Mouse (Mus musculus) heart, postnatal 10 days (tissue): ENCODE results near the gene Smtn. TPM values are rescaled to one million over a fixed set of nuclear protein-coding genes. Genes with fewer than 3 reads are reported as not detected.

Experiments
- DNase-seq, 2 experiments: peaks; one replicate each; pipeline ENCODE4 v3.0.0; 2021
- intact Hi-C: fragments of 180-260 bp; cut with DNase I; formaldehyde crosslinking; loops from one replicate; pipeline ENCODE4 v1.15.1; 2025
- total RNA-seq, 2 experiments: library from RNA; stranded (reverse); gene quantifications; 2 replicates each; pipeline ENCODE4 v1.2.3; 2021

The Smtn gene
- total RNA-seq, 2 experiments from 2014 or later = 210 to 215 TPM

DNA sequence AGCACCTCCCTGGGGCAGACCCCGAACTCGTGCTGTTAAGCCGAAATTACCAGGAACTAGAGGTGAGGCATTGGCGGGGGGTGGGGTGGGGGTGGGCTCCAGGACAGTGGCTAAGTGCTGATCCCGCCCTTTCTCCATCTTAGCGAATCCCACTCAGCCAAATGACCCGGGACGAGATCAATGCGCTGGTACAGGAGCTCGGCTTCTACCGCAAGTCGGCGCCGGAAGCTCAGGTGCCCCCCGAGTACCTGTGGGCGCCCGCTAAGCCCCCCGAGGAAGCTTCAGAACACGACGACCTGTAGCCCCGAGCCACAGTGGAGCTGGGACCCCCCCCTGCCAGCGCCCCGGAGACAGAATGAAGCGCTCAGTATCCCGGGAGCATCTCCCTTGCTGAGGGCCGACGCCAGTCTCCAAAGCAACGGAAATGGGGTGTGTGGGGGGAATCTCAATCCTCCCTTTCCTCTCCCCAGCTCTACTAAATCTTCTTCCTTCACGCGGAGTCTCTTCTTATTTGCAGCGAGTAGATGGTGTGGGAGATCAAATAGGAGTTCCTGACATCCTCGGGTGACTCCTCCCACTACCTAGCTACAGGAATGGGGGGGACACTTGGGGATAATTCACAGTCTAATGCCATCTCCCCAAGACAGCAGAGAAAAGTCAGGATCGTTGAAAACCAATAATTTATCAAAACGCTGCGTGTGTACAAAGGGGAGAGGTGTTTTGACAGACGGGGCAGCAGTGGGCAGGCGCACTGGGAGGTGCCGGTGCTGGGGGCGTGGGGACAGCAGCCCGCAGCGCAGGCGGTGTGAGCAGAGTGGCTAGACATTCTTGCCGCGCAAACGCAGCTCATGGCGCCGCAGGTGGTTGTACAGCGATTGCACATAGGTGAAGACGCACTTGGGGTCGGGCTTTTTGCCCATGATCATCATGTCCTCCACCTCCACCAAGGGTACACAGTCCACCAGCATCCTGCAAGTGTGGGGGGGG is 23.3 kb downstream of the Smtn start:
- DNase-seq = peak; percentile 59 to 65
- intact Hi-C loops = no loop called here

GRCm38 (mm10) chr11:3516121-3516520 is 24.3 kb downstream of the Smtn start:
- intact Hi-C loops = no loop called here
- no peak for DNase-seq

GRCm38 (mm10) chr11:3515637-3516036 is 24.8 kb downstream of the Smtn start:
- intact Hi-C loops = no loop called here

DNA sequence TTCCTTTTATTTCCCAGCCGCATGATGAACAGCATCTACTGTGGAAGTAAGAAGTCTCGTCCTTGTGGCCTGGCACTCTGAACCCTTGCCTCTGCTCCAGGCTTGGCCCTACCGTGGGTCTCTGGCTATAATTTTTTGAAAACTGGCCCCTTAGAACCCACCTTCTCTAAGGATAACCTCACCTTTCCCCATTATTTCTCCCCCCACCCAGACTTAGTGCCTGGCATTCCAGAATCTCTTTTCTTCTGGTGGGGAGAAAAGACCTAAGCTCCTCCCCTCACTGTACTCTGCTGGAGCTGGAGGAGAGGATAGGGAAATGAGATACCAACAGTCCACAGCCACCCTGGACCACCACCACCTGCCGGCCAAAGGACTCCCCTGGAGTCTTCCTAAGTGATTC is 25.2 kb downstream of the Smtn start:
- no peak for DNase-seq
- intact Hi-C loops = no loop called here

More at GRCm38 (mm10) chr11:3515637-3516036, 24.8 kb downstream of the Smtn start:
- no peak for DNase-seq

GRCm38 (mm10) chr11:3514529-3515054 is 25.8 kb downstream of the Smtn start, which contains the start of gene Selenom:
Gene Selenom, plus strand, starts transcription at chr11:3514684.
- DNase-seq = peak; percentile 93
- intact Hi-C loops = loop anchor here (1.0 to 5.0 kb wide), 4 partner anchors 42 to 167 kb away; no protein-coding TSS in a partner anchor

DNA sequence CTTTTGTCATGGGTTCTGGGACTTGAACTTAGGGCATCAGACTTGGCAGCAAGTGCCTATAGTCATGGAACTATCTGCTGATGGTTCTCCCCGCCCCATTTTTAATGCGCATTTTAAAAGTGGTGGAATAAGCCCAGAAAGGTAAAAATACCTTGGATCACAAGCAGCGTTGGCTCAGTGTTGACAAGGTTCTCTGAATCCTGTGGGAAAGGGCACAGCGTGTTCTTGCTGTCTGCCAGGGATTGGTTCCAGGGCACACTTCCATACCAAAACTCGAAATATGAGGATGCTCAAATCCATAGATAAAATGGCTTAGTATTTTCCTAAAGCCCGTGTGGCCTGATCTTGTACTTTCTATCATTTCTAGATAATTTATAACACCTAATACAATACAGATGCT is 27.1 kb downstream of the Smtn start:
- intact Hi-C loops = loop anchor here (5.0 kb wide), 3 partner anchors 56 to 166 kb away; no protein-coding TSS in a partner anchor
- no peak for DNase-seq

DNA sequence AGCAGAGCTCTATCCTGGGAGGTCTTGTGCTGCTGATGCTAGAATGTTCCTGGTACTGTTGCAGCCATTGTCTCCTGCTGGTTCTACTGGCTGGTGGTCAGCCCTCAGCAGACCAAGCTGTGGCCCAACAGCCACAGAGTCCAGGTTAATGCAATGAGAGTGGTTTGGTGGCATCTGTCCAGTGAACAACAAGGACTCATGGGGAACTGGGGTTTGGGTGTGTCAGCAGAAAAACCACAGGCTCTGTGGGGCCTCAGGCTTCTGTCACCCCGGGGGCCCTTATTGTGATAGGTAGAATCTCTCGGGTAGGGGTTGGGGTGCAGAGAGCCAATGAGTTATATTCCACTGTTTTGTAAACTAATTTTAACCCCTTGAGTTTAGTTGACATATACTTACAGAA is 30.1 kb downstream of the Smtn start:
- intact Hi-C loops = loop anchor here (5.0 kb wide), 3 partner anchors 53 to 163 kb away; no protein-coding TSS in a partner anchor
- no peak for DNase-seq

GRCm38 (mm10) chr11:3509181-3510085 is 31.0 kb downstream of the Smtn start:
- intact Hi-C loops = loop anchor here (5.0 kb wide), 3 partner anchors 52 to 162 kb away; no protein-coding TSS in a partner anchor
- peak; percentile 58 to 67 for DNase-seq

DNA sequence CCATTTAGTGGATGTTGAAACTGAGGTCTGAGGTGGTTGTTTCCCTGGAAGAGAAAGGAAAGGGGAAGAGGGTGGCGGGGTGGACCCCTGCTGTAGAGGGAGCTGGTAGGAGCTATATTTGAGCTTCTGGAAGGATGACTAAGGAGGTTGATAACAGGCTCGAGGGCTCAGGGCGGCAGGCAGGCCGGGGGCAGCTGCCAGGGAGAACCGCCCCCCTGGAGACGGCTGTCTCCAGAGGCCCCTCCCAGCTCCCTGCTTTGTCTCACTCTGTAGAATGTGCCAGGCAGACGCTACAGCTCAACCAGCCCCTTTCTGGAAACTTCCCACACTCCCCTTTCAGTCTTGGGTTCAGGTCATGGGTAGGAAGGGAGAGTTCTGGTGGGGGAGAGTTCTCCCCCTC is 32.2 kb downstream of the Smtn start:
- DNase-seq = no peak
- intact Hi-C loops = no loop called here

DNA sequence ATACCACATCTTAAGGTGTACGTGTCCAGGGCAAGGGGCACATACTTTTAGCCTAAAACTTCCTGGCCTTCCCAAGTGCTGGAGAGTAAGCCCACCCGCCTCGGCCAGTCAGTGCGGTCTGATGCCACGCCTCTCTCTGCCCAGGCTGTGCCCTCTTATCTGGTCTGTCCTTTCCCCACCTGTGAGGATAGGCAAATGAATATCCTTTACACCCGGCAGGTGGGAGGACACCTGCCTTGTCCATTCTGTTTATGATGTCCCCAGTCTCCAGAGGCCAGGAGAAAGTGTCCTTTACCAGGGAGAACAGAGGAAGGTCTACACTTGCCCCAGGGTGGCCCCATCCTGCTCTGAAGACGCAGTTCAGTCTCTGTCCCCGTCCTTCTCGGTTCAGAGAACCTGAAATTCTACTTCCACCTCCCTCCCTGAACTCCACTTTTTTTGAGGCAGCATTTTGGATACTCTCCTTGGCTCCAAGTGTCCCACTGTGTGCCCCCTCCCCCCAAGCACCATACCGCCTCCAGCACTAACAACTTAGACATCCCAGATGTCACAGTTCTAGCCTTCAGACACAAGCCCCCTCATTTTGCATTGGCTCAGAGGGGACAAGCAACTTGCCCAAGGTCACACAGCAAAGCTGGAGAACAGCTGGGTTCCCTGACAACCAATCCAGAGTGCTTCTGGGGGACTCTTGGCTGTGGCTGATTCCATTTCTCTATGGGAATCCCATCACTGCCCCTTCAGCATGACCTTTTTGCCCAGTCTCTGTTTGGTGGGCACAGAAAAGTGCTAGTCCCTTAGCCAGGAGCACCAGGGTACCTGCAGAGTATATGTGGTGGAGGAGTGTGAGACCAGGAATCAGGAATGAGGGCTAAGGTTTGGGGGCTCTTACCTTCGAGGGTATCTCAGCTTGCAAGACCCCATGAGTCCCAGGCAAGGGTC is 36.4 kb downstream of the Smtn start:
- DNase-seq = no peak
- intact Hi-C loops = no loop called here

DNA sequence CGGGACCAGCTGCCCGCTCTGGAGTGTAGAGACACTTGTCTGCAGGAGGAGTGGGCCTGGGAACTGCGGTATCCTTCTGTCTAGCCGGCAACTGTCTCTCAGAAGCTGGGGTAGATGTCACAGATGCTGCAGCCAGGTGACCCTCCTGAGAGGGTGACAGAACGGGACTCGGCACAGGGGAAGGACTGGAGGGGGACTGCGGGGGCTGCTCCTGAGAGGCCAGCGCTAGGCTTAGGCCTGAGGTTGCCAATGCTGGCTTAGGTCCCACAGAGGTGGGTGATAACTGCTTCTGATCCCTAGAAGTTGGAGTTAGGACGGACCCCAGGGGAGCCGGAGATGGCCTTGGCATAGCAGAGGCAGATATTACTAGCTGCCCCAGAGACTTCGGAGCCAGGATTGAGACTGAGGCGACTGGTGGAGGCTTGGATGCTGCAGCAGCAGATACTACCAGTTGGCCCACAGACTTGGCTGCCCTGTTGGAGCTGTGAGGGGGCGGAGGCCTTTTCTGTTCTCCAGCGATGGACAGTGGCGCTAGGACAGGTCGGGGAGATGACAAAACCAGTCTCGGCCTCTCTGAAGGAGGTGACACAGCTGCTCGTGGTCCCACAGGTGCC is 37.8 kb downstream of the Smtn start:
- intact Hi-C loops = no loop called here
- DNase-seq = no peak

DNA sequence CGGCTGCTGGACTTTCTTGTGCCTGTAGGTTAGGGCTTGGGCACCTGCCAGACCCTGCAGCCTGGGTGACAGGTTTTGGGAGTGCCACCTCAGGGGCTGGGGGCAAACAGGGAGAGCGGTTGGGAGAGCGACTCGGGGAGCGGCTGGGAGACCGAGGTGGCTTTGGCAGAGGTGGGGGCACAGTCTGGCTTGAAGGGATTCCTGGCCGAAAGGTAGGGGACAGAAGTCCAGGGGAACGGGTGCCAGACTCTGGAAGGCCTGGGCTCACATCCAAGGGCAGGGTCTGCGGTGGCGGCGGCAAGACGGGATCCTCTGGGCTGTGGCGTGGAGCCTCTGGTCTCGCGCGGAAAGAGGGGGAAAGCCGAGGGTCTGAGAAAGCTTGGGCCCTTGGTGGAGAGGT is 38.4 kb downstream of the Smtn start:
- DNase-seq = no peak
- intact Hi-C loops = no loop called here

- DNase-seq = no peak
- intact Hi-C loops = no loop called here
Observed at GRCm38 (mm10) chr11:3497296-3497695, 43.1 kb downstream of the Smtn start.

GRCm38 (mm10) chr11:3496756-3497155 is 43.7 kb downstream of the Smtn start:
- no peak for DNase-seq
- intact Hi-C loops = no loop called here

- intact Hi-C loops = no loop called here
Observed at GRCm38 (mm10) chr11:3495496-3495895, 44.9 kb downstream of the Smtn start.

GRCm38 (mm10) chr11:3494857-3495256 is 45.6 kb downstream of the Smtn start:
- intact Hi-C loops = no loop called here
- DNase-seq = no peak

More at GRCm38 (mm10) chr11:3495496-3495895, 44.9 kb downstream of the Smtn start:
- DNase-seq = no peak

GRCm38 (mm10) chr11:3492748-3493147 is 47.7 kb downstream of the Smtn start:
- intact Hi-C loops = no loop called here
- DNase-seq = no peak

DNA sequence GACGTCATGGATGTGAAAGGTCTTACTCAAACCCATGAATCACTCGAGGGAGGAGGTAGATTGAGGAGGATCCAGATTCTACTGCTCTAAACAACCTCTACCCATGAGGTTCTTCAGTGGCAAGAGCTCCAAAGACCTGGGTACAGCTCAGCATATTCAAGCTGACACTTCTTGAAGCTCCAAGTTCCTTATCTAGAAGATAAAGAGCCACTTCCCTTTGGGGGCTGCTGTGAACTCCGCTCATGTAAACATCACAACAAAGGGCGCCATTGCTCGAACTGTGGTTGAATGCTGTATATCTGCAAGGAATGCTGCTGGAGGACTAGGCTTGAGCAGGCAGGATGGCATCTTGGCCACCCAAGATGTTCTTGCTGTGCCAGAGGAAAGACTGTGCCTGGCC is 51.4 kb downstream of the Smtn start:
- intact Hi-C loops = no loop called here

GRCm38 (mm10) chr11:3487952-3488570 is 52.4 kb downstream of the Smtn start, which contains the start of gene Pla2g3:
Gene Pla2g3, plus strand, starts transcription at chr11:3488284.
- DNase-seq = no peak
- intact Hi-C loops = no loop called here

More for the DNA sequence above, 51.4 kb downstream of the Smtn start:
- no peak for DNase-seq
